Mouse (Mus musculus) limb, embryonic 11.5 days (tissue): ENCODE measurements at regions not wholly inside any gene's neighbourhood (a gene's known extent, or its start where the extent isn't known, plus 50 kb on each side); places are given as distances from the start of the nearest gene placed in this dataset.

Source experiments
- ATAC-seq: fragments of 200-750 bp; cut with Nextera tagmentation; 2 replicates; pipeline ENCODE4 v1.8.0; 2017; ENCODE audit warnings: low read depth; ENCODE audit not compliant: insufficient number of reproducible peaks, low FRiP score, low TSS enrichment
- DNase-seq: peaks from one replicate; pipeline ENCODE4 v3.0.0-alpha.2; 2015; ENCODE audit warnings: low spot score
- H3K27ac ChIP-seq: fragments of 300-500 bp; sonication (generic); replicated peaks from 2 replicates; pipeline ENCODE4 v1.5.1; 2014; ENCODE audit warnings: low read depth, mild to moderate bottlenecking, low read length
- H3K27me3 ChIP-seq: fragments of 300-500 bp; sonication (generic); 2 replicates; pipeline ENCODE4 v1.6.1; 2014; ENCODE audit warnings: mild to moderate bottlenecking, low read length, mixed read lengths; ENCODE audit not compliant: control insufficient read depth, insufficient read depth
- H3K36me3 ChIP-seq: fragments of 300-500 bp; sonication (generic); 2 replicates; pipeline ENCODE4 v1.6.1; 2014; ENCODE audit warnings: mild to moderate bottlenecking, low read length, moderate library complexity, mixed read lengths; ENCODE audit not compliant: control insufficient read depth, insufficient read depth
- H3K4me1 ChIP-seq: fragments of 300-500 bp; sonication (generic); 2 replicates; pipeline ENCODE4 v1.6.1; 2014; ENCODE audit warnings: low read length, mixed read lengths; ENCODE audit not compliant: control insufficient read depth, insufficient read depth
- H3K4me2 ChIP-seq: fragments of 300-500 bp; sonication (generic); 2 replicates; pipeline ENCODE4 v1.6.1; 2014; ENCODE audit warnings: low read depth, mild to moderate bottlenecking, moderate library complexity; ENCODE audit not compliant: severe bottlenecking
- H3K4me3 ChIP-seq: fragments of 300-500 bp; sonication (generic); 2 replicates; pipeline ENCODE4 v1.5.1; 2014; ENCODE audit warnings: low read depth, low read length
- H3K9ac ChIP-seq: fragments of 300-500 bp; sonication (generic); 2 replicates; pipeline ENCODE4 v1.6.1; 2014; ENCODE audit warnings: mild to moderate bottlenecking, low read length
- H3K9me3 ChIP-seq: fragments of 300-500 bp; sonication (generic); 2 replicates; pipeline ENCODE4 v1.6.1; 2016; ENCODE audit warnings: low read length; ENCODE audit not compliant: control insufficient read depth
- WGBS: fragments of 180-500 bp; shearing (Covaris S2); extraction: QIAGEN DNeasy Blood & Tissue Kit; methylation state at CpG from one replicate; pipeline ENCODE4 v1.1.7; 2014; 5-methylcytosine and 5-hydroxymethylcytosine counted together

GRCm38 (mm10) chr3:143939068-143939709 is 265.8 kb downstream of the Lmo4 start:
- H3K27me3 ChIP-seq = no peaks in the 10 kb centered on the region
- H3K9me3 ChIP-seq = no peaks in the 10 kb centered on the region
- H3K4me2 ChIP-seq = no peak overlapping the region
- H3K36me3 ChIP-seq = no peaks in the 10 kb centered on the region
- H3K27ac ChIP-seq = no peak overlapping the region
- H3K4me3 ChIP-seq = no peak overlapping the region
- H3K4me1 ChIP-seq = no peaks in the 10 kb centered on the region
- ATAC-seq = no peak
- WGBS = 79% methylated on average over 3 of the region's 3 CpGs
- no peak overlapping the region for H3K9ac ChIP-seq
- no peak for DNase-seq

- Histone ChIP-seq H3K4me3 (no peak overlapping the region), H3K9ac (no peak overlapping the region), H3K9me3 (no peaks in the 10 kb centered on the region), H3K36me3 (no peaks in the 10 kb centered on the region), H3K4me2 (no peak overlapping the region), H3K27me3 (no peaks in the 10 kb centered on the region), H3K4me1 (no peaks in the 10 kb centered on the region), H3K27ac (no peak overlapping the region)
- ATAC-seq (no peak), DNase-seq (no peak)
- 56% methylated on average over 6 of the region's 6 CpGs for WGBS
Observed at GRCm38 (mm10) chr3:143925322-143925721, 279.7 kb downstream of the Lmo4 start.

- no peaks in the 10 kb centered on the region for H3K27me3 ChIP-seq
- no peak overlapping the region for H3K4me2 ChIP-seq
- peaks cover 8% of the 10 kb centered on the region for H3K4me1 ChIP-seq
- no peaks in the 10 kb centered on the region for H3K36me3 ChIP-seq
- WGBS = 90% methylated on average over 1 of the region's 1 CpGs
- ATAC-seq (no peak), DNase-seq (no peak)
- no peaks in the 10 kb centered on the region for H3K9me3 ChIP-seq
- no peak overlapping the region for H3K4me3 ChIP-seq
- H3K27ac ChIP-seq = no peak overlapping the region
- no peak overlapping the region for H3K9ac ChIP-seq
Observed at GRCm38 (mm10) chr3:143919744-143920143, 285.3 kb downstream of the Lmo4 start.

- WGBS = 13% methylated on average over 6 of the region's 6 CpGs
- Histone ChIP-seq H3K9ac (no peak overlapping the region), H3K4me2 (no peak overlapping the region), H3K27ac (no peak overlapping the region; the same call in 1 of the 2 replicates), H3K4me3 (no peak overlapping the region), H3K4me1 (peaks cover 29% of the 10 kb centered on the region), H3K27me3 (no peaks in the 10 kb centered on the region), H3K36me3 (no peaks in the 10 kb centered on the region), H3K9me3 (no peaks in the 10 kb centered on the region)
- ATAC-seq = peak; percentile 76
- peak; percentile 55 for DNase-seq
Observed at GRCm38 (mm10) chr3:143914341-143915217, 290.4 kb downstream of the Lmo4 start.

- H3K36me3 ChIP-seq = no peaks in the 10 kb centered on the region
- H3K9ac ChIP-seq = no peak overlapping the region
- ATAC-seq (no peak), DNase-seq (no peak)
- no peak overlapping the region for H3K4me3 ChIP-seq
- H3K9me3 ChIP-seq = no peaks in the 10 kb centered on the region
- 24% methylated on average over 3 of the region's 3 CpGs for WGBS
- H3K27me3 ChIP-seq = no peaks in the 10 kb centered on the region
- H3K27ac ChIP-seq = no peak overlapping the region
- no peak overlapping the region for H3K4me2 ChIP-seq
- H3K4me1 ChIP-seq = peaks cover 29% of the 10 kb centered on the region
Observed at GRCm38 (mm10) chr3:143913044-143913574, 291.9 kb downstream of the Lmo4 start.

- no peaks in the 10 kb centered on the region for H3K9me3 ChIP-seq
- H3K27me3 ChIP-seq = no peaks in the 10 kb centered on the region
- H3K27ac ChIP-seq = no peak overlapping the region
- no peak for DNase-seq
- 71% methylated on average over 6 of the region's 6 CpGs for WGBS
- no peak for ATAC-seq
- no peak overlapping the region for H3K9ac ChIP-seq
- H3K4me3 ChIP-seq = no peak overlapping the region
- H3K36me3 ChIP-seq = no peaks in the 10 kb centered on the region
- peaks cover 29% of the 10 kb centered on the region for H3K4me1 ChIP-seq
- no peak overlapping the region for H3K4me2 ChIP-seq
Observed at GRCm38 (mm10) chr3:143912433-143912832, 292.6 kb downstream of the Lmo4 start.

- no peak overlapping the region for H3K9ac ChIP-seq
- peaks cover 17% of the 10 kb centered on the region for H3K4me1 ChIP-seq
- H3K36me3 ChIP-seq = no peaks in the 10 kb centered on the region
- no peak overlapping the region for H3K4me3 ChIP-seq
- DNase-seq = no peak
- ATAC-seq = no peak
- no peak overlapping the region for H3K27ac ChIP-seq
- WGBS = 48% methylated on average over 6 of the region's 6 CpGs
- no peaks in the 10 kb centered on the region for H3K9me3 ChIP-seq
- no peaks in the 10 kb centered on the region for H3K27me3 ChIP-seq
- no peak overlapping the region for H3K4me2 ChIP-seq
Observed at GRCm38 (mm10) chr3:143909341-143909740, 295.7 kb downstream of the Lmo4 start.

- 82% methylated on average over 2 of the region's 2 CpGs for WGBS
- H3K27ac ChIP-seq = no peak overlapping the region
- no peaks in the 10 kb centered on the region for H3K9me3 ChIP-seq
- no peak overlapping the region for H3K4me3 ChIP-seq
- no peaks in the 10 kb centered on the region for H3K4me1 ChIP-seq
- no peaks in the 10 kb centered on the region for H3K27me3 ChIP-seq
- no peak overlapping the region for H3K4me2 ChIP-seq
- DNase-seq (no peak), ATAC-seq (no peak)
- no peak overlapping the region for H3K9ac ChIP-seq
- no peaks in the 10 kb centered on the region for H3K36me3 ChIP-seq
Observed at GRCm38 (mm10) chr3:143903421-143903820, 301.6 kb downstream of the Lmo4 start.
